Mouse (Mus musculus) spleen, embryonic (tissue): ENCODE measurements at regions not wholly inside any gene's neighbourhood (a gene's known extent, or its start where the extent isn't known, plus 50 kb on each side); places are given as distances from the start of the nearest gene placed in this dataset.

Source experiments
- CTCF ChIA-PET: fragments of 350-600 bp; sonication (Branson Sonifier 250); formaldehyde crosslinking; loops from one replicate; lab custom pipeline; 2022; lab: Charles Lee

GRCm38 (mm10) chr11:63481676-63482310 lies 353.0 kb downstream of the Pmp22 start:
- CTCF ChIA-PET: no interaction called here

- CTCF ChIA-PET: no interaction called here
Observed at GRCm38 (mm10) chr11:63482593-63482992, 353.8 kb downstream of the Pmp22 start.

GRCm38 (mm10) chr11:63487203-63487602 lies 358.4 kb downstream of the Pmp22 start:
- CTCF ChIA-PET: no interaction called here

GRCm38 (mm10) chr11:63502181-63502580 lies 373.4 kb downstream of the Pmp22 start:
- CTCF ChIA-PET: no interaction called here

- CTCF ChIA-PET: no interaction called here
Observed at GRCm38 (mm10) chr11:63507387-63507786, 378.6 kb downstream of the Pmp22 start.

- CTCF ChIA-PET: no interaction called here
Observed at GRCm38 (mm10) chr11:63508727-63509126, 379.9 kb downstream of the Pmp22 start.

- CTCF ChIA-PET: no interaction called here
Observed at GRCm38 (mm10) chr11:63510611-63511010, 381.8 kb downstream of the Pmp22 start.

- CTCF ChIA-PET: no interaction called here
Observed at GRCm38 (mm10) chr11:63514615-63515014, 385.8 kb downstream of the Pmp22 start.

GRCm38 (mm10) chr11:63518847-63519246 lies 390.1 kb downstream of the Pmp22 start:
- CTCF ChIA-PET: no interaction called here

- CTCF ChIA-PET: no interaction called here
Observed at GRCm38 (mm10) chr11:63524254-63524653, 395.5 kb downstream of the Pmp22 start.

GRCm38 (mm10) chr11:63525431-63525830 lies 396.6 kb downstream of the Pmp22 start:
- CTCF ChIA-PET: no interaction called here

- CTCF ChIA-PET: no interaction called here
Observed at GRCm38 (mm10) chr11:63525956-63526355, 396.1 kb downstream of the Hs3st3b1 start.

- CTCF ChIA-PET: no interaction called here
Observed at GRCm38 (mm10) chr11:63532752-63533151, 389.3 kb downstream of the Hs3st3b1 start.

- CTCF ChIA-PET: no interaction called here
Observed at GRCm38 (mm10) chr11:63533555-63534200, 388.4 kb downstream of the Hs3st3b1 start.

GRCm38 (mm10) chr11:63537693-63538092 lies 384.4 kb downstream of the Hs3st3b1 start:
- CTCF ChIA-PET: no interaction called here

GRCm38 (mm10) chr11:63543971-63544696 lies 378.0 kb downstream of the Hs3st3b1 start:
- CTCF ChIA-PET: no interaction called here

GRCm38 (mm10) chr11:63545516-63545915 lies 376.6 kb downstream of the Hs3st3b1 start:
- CTCF ChIA-PET: no interaction called here

GRCm38 (mm10) chr11:63560466-63560865 lies 361.6 kb downstream of the Hs3st3b1 start:
- CTCF ChIA-PET: no interaction called here

- CTCF ChIA-PET: no interaction called here
Observed at GRCm38 (mm10) chr11:63562696-63563095, 359.4 kb downstream of the Hs3st3b1 start.

- CTCF ChIA-PET: no interaction called here
Observed at GRCm38 (mm10) chr11:63565471-63566232, 356.4 kb downstream of the Hs3st3b1 start.

- CTCF ChIA-PET: no interaction called here
Observed at GRCm38 (mm10) chr11:63569785-63570479, 352.2 kb downstream of the Hs3st3b1 start.
